Mouse (Mus musculus): ENCODE measurements around the gene Slc25a48.

The Slc25a48 gene

GRCm38 (mm10) chr13:56506871-56507496, 68.8 kb downstream of the Slc25a48 start:
- DNase-seq (ENCODE audit: inconsistent age in 2 of 2, low spot score in 1 of 2), result no peak

- DNase-seq (ENCODE audit: inconsistent age in 2 of 2, low spot score in 1 of 2), result no peak
Observed at GRCm38 (mm10) chr13:56509796-56510195, 71.6 kb downstream of the Slc25a48 start.

GRCm38 (mm10) chr13:56513595-56513994, 75.4 kb downstream of the Slc25a48 start:
- DNase-seq (ENCODE audit: inconsistent age in 2 of 2, low spot score in 1 of 2), result no peak

GRCm38 (mm10) chr13:56516311-56516710, 78.2 kb downstream of the Slc25a48 start:
- no peak for DNase-seq (ENCODE audit: inconsistent age in 2 of 2, low spot score in 1 of 2)

- DNase-seq (ENCODE audit: inconsistent age in 2 of 2, low spot score in 1 of 2), result no peak
Observed at GRCm38 (mm10) chr13:56516816-56517215, 78.7 kb downstream of the Slc25a48 start.

- peak; percentile 96 to 98 for DNase-seq (ENCODE audit: inconsistent age in 2 of 2, low spot score in 1 of 2)
Observed at GRCm38 (mm10) chr13:56522081-56522820, 84.1 kb downstream of the Slc25a48 start, which contains the start of gene Fbxl21. Gene Fbxl21 (plus strand): TSS chr13:56522472.

- DNase-seq (ENCODE audit: inconsistent age in 2 of 2, low spot score in 1 of 2), result no peak
Observed at GRCm38 (mm10) chr13:56522821-56523167, 84.6 kb downstream of the Slc25a48 start.

Data from adrenal gland, adult (tissue).